Mouse (Mus musculus) spleen, adult 2 months (tissue): ENCODE results near the gene Zdhhc16. TPM values are rescaled to one million over a fixed set of nuclear protein-coding genes. Genes with fewer than 3 reads are reported as not detected.

Experiments
- DNase-seq, 2 experiments: peaks; one replicate each; pipeline versions ENCODE4 v3.0.0 to v3.0.0-alpha.2; 2012 to 2021; ENCODE audit warnings: low spot score in 2 of 2, low read depth in 1 of 2
- H3K27ac ChIP-seq: fragments of 200-500 bp; 2 replicates; pipeline ENCODE4 v1.5.1; 2012; ENCODE audit warnings: low read length, inconsistent platforms; ENCODE audit not compliant: insufficient read depth
- H3K27me3 ChIP-seq: fragments of 200-500 bp; 2 replicates; pipeline ENCODE4 v1.6.1; 2012; ENCODE audit warnings: mild to moderate bottlenecking, moderate library complexity, low read length, inconsistent platforms; ENCODE audit not compliant: control insufficient read depth, insufficient read depth
- H3K36me3 ChIP-seq: fragments of 200-500 bp; 2 replicates; pipeline ENCODE4 v1.6.1; 2012; ENCODE audit warnings: mild to moderate bottlenecking, low read length, inconsistent platforms; ENCODE audit not compliant: control insufficient read depth, insufficient read depth
- H3K4me1 ChIP-seq: fragments of 200-500 bp; 2 replicates; pipeline ENCODE4 v1.6.1; 2011; ENCODE audit warnings: inconsistent platforms; ENCODE audit not compliant: control insufficient read depth, insufficient read depth, insufficient read length
- H3K4me3 ChIP-seq: fragments of 200-500 bp; 2 replicates; pipeline ENCODE4 v1.5.1; 2011; ENCODE audit warnings: mild to moderate bottlenecking, inconsistent platforms; ENCODE audit not compliant: insufficient read depth, insufficient read length; ENCODE audit errors: extremely low read depth
- CTCF ChIP-seq: fragments of 200-500 bp; IDR thresholded peaks from 2 replicates; pipeline ENCODE4 v1.5.1; 2011; ENCODE audit warnings: mild to moderate bottlenecking, inconsistent platforms; ENCODE audit not compliant: insufficient read depth, insufficient read length, insufficient replicate concordance; ENCODE audit errors: extremely low read depth
- POLR2A ChIP-seq: fragments of 200-500 bp; IDR thresholded peaks from 2 replicates; pipeline ENCODE4 v1.6.1; 2011; ENCODE audit warnings: low read depth, low read length, inconsistent platforms
- WGBS: fragments of 180-500 bp; shearing (Covaris S2); methylation state at CpG from one replicate; pipeline ENCODE4 v1.1.7; 2018; 5-methylcytosine and 5-hydroxymethylcytosine counted together
- polyA plus RNA-seq: library from polyadenylated mRNA; depleted of rRNA; stranded (reverse); fragments of >200 nt; gene quantifications from 2 replicates; pipeline ENCODE4 v1.2.3, GENCODE M21; 2012; rRNA removed

The Zdhhc16 gene
- polyA plus RNA-seq, 1 experiment = 68.0 TPM

DNA sequence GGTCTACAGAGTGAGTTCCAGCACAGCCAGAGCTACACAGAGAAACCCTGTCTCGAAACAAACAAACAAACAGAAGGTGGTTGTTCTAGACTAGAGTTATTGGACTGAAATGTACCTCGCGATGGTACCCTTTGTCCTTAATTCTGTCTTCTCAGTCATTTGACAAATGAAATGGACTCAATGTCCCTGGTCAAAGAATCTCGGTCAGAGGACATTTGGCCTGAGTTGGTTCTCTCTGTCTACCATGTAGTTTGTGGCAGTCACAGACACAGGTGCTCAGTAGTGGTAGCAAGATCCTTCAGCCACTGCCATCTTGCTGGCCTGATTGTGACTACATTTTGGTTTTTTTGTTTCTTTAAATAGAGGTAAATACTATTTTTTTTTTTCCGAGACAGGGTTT is 52.7 kb downstream of the Zdhhc16 start:
- no peaks in the 10 kb centered on the region for H3K36me3 ChIP-seq
- no peak overlapping the region for H3K4me3 ChIP-seq
- DNase-seq = no peak
- H3K27me3 ChIP-seq = peaks cover 7% of the 10 kb centered on the region
- 91% methylated on average over 5 of the region's 5 CpGs for WGBS
- H3K27ac ChIP-seq = no peak overlapping the region
- no peak for TF ChIP-seq CTCF
- TF ChIP-seq POLR2A = no peak
- peaks cover 3% of the 10 kb centered on the region; the same call in 1 of the 2 replicates for H3K4me1 ChIP-seq

DNA sequence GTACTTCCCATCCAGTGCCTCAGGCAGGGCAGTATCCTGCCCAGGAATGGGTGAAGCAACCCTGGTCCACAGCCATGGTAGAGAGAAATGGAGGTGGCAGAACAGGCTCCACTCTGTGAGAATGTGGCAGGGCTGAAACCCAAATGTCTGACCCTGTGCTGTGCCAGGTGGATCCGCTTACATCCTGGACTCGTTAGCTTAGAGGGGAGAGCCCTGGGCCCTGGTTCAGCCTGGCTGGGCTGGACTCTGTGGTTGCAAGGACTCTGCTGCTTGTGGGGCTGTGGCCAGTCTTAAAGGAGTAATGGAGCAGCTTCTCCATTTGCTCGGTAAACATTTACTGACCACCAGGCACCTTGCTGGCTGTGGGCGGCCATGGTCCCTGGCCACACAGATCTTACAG is 53.9 kb downstream of the Zdhhc16 start:
- no peak for DNase-seq
- Histone ChIP-seq H3K4me1 (peaks cover 3% of the 10 kb centered on the region; the same call in 1 of the 2 replicates), H3K4me3 (no peak overlapping the region), H3K36me3 (no peaks in the 10 kb centered on the region), H3K27me3 (no peaks in the 10 kb centered on the region), H3K27ac (no peak overlapping the region)
- no peak for TF ChIP-seq CTCF
- no peak for TF ChIP-seq POLR2A
- WGBS = 92% methylated on average over 4 of the region's 4 CpGs

DNA sequence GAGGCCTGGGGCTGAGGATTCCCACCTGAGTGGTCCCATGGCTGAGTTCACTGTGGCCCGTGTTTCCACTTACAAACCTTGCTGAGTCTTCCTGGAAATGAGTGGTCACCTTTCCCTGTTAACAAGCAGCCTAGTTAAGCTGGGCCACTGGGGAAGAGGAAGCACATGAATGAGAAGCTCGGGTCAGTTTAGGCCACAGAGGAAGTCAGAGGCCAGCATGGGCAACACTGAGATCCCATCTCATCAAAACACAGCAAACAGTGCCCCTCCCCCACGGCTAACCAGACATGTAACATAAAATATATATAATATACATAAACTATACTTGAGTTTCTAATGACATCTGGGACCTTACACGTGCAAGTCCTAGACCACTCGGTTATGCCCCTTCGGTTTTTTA is 56.5 kb downstream of the Zdhhc16 start:
- H3K4me3 ChIP-seq = no peak overlapping the region
- H3K36me3 ChIP-seq = no peaks in the 10 kb centered on the region
- WGBS = 54% methylated on average over 6 of the region's 6 CpGs
- no peaks in the 10 kb centered on the region for H3K4me1 ChIP-seq
- DNase-seq = no peak
- TF ChIP-seq CTCF = no peak
- TF ChIP-seq POLR2A = no peak
- no peaks in the 10 kb centered on the region for H3K27me3 ChIP-seq
- H3K27ac ChIP-seq = no peak overlapping the region

DNA sequence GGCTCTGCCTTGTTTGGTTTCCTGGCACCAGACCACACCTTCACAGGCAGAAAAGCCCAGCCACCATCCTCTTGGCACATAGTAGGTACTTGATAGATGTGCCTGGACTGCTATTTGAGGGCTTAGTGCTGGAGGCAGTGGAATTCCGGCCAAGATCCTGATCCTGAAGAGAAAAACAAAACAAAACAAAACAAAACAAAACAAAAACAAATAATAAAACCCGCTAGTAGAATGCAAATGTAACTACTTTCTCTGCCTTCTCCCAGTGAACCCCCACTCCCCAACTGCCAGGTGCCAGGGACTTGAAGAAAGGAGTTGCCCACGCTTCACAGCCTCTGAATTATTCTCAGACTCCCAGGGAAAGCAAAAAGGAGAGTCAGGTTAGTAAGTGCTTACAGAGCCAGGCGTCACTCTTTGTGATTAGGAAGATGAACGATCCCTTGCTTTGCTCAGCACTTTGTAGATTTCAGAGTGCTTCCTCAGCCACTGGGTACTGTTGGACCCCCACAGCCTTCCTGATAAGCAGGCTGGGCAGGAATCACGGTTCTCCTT is 58.7 kb downstream of the Zdhhc16 start:
- WGBS = 64% methylated on average over 6 of the region's 6 CpGs
- DNase-seq = no peak
- no peak overlapping the region for H3K4me3 ChIP-seq
- H3K27me3 ChIP-seq = no peaks in the 10 kb centered on the region
- H3K4me1 ChIP-seq = no peaks in the 10 kb centered on the region
- H3K27ac ChIP-seq = no peak overlapping the region
- no peak for TF ChIP-seq CTCF
- TF ChIP-seq POLR2A = no peak
- no peaks in the 10 kb centered on the region for H3K36me3 ChIP-seq

DNA sequence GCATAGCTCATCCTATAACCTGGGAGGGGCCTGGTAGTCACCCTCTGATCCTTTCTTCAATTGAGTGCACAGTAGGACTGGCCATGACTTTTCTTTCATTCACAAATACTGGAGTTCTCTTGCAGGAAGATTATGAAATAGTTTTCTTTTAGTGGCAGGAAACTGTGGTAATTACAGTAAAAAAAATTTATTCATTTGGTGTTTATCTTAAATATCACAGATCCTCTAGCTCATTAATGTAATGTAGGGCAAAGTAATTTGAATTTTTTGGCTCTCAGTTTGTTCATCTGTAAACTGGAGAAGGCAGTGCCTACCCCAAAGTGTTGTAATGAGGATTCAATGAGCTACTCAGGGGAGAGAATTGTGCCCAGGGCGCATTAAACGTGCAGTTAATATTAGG is 59.7 kb downstream of the Zdhhc16 start:
- WGBS = 81% methylated on average over 2 of the region's 2 CpGs
- H3K27ac ChIP-seq = no peak overlapping the region
- no peak for TF ChIP-seq CTCF
- no peak for TF ChIP-seq POLR2A
- no peaks in the 10 kb centered on the region for H3K4me1 ChIP-seq
- no peaks in the 10 kb centered on the region for H3K36me3 ChIP-seq
- no peaks in the 10 kb centered on the region for H3K27me3 ChIP-seq
- no peak for DNase-seq
- H3K4me3 ChIP-seq = no peak overlapping the region

DNA sequence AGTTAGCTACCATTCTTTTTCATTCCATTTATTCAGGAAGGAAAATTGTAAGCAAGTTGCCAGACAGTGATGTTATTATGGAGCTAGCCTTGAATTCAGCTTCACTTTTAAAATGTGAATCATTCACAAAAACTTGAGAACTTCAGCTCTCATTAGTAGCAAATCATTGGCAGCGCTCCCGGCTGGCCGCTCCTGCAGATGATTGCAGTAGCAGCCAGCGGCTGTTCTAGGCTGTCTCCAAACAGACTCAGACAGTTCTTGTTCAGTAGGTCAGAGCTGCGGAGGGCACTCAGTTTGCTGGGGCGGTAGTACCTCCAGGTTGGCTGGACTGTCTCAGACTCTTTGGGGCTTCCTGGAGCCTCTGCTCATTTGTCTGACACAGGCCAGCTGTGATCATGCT is 60.2 kb downstream of the Zdhhc16 start:
- no peak overlapping the region for H3K27ac ChIP-seq
- H3K36me3 ChIP-seq = no peaks in the 10 kb centered on the region
- no peaks in the 10 kb centered on the region for H3K27me3 ChIP-seq
- H3K4me3 ChIP-seq = no peak overlapping the region
- no peak for TF ChIP-seq POLR2A
- no peak for TF ChIP-seq CTCF
- WGBS = 86% methylated on average over 6 of the region's 6 CpGs
- no peak for DNase-seq
- no peaks in the 10 kb centered on the region for H3K4me1 ChIP-seq

Other genes starting within 250 kb of the Zdhhc16 start
- gene Slit1, start 189.8 kb upstream of the Zdhhc16 start, polyA plus RNA-seq = 0.66 and 0.78 TPM in 2 replicates
- 4.8 and 8.5 TPM in 2 replicates for gene Arhgap19, start 131.4 kb upstream of the Zdhhc16 start, polyA plus RNA-seq
- gene Frat1, start 103.5 kb upstream of the Zdhhc16 start, polyA plus RNA-seq = 7.6 and 12.7 TPM in 2 replicates
- 7.6 and 14.4 TPM in 2 replicates for gene Frat2, start 85.3 kb upstream of the Zdhhc16 start, polyA plus RNA-seq
- 7.0 and 9.2 TPM in 2 replicates for gene Rrp12, start 37.3 kb upstream of the Zdhhc16 start, polyA plus RNA-seq
- 62.8 and 96.9 TPM in 2 replicates for gene Pgam1, start 21.6 kb upstream of the Zdhhc16 start, polyA plus RNA-seq
- 10.5 and 11.0 TPM in 2 replicates for gene Exosc1, start 57 bp upstream of the Zdhhc16 start, polyA plus RNA-seq
- 64.6 and 68.5 TPM in 2 replicates for gene Mms19, start 47.7 kb downstream of the Zdhhc16 start, polyA plus RNA-seq
- gene Ubtd1, start 48.3 kb downstream of the Zdhhc16 start, polyA plus RNA-seq = 18.6 and 19.3 TPM in 2 replicates
- 6.3 and 6.8 TPM in 2 replicates for gene Ankrd2, start 102.5 kb downstream of the Zdhhc16 start, polyA plus RNA-seq
- gene Hoga1, start 112.1 kb downstream of the Zdhhc16 start, polyA plus RNA-seq = 1.6 and 2.0 TPM in 2 replicates
- 0.08 and 0.11 TPM in 2 replicates for gene 4933411K16Rik, start 118.8 kb downstream of the Zdhhc16 start, polyA plus RNA-seq
- 1.0 and 1.2 TPM in 2 replicates for gene Morn4, start 152.9 kb downstream of the Zdhhc16 start, polyA plus RNA-seq
- 22.3 and 25.1 TPM in 2 replicates for gene Pi4k2a, start 157.0 kb downstream of the Zdhhc16 start, polyA plus RNA-seq
- 13.4 and 18.2 TPM in 2 replicates for gene Avpi1, start 195.6 kb downstream of the Zdhhc16 start, polyA plus RNA-seq
- gene Marveld1, start 213.9 kb downstream of the Zdhhc16 start, polyA plus RNA-seq = 52.6 and 76.5 TPM in 2 replicates
- 49.4 and 49.5 TPM in 2 replicates for gene Zfyve27, start 230.5 kb downstream of the Zdhhc16 start, polyA plus RNA-seq